Mouse (Mus musculus) gastrocnemius, postnatal 36 days (tissue): ENCODE measurements around the gene Cul5. TPM values are rescaled to one million over a fixed set of nuclear protein-coding genes. Genes with fewer than 3 reads are reported as not detected.

Source experiments
- DNase-seq, 2 experiments: peaks; one replicate each; pipeline ENCODE4 v3.0.0; 2022
- intact Hi-C: fragments of 180-260 bp; cut with DNase I; formaldehyde crosslinking; loops from one replicate; pipeline ENCODE4 v1.15.1; 2025
- long read RNA-seq, 2 experiments: library from polyadenylated mRNA; stranded (forward); transcript quantifications; one replicate each; pipeline ENCODE4 v2.0.0; 2021
- total RNA-seq, 2 experiments: library from RNA; stranded (reverse); gene quantifications; 2 replicates each; pipeline ENCODE4 v1.2.3; 2021

Cul5 gene
- total RNA-seq: 10 to 100 TPM; 61.5 to 71.1 TPM
- long read RNA-seq, experiment 1, transcript Cul5-201 (19 exons, 3,585 nt): major isoform, 9 of 14 reads
- long read RNA-seq, experiment 1, partial matches to known transcripts: 1 of 14 reads
- long read RNA-seq, experiment 1, other reads (novel, unspliced or antisense): 4 of 14 reads
- long read RNA-seq, experiment 2, transcript Cul5-201 (19 exons, 3,585 nt): major isoform, 14 of 30 reads
- long read RNA-seq, experiment 2, partial matches to known transcripts: 14 of 30 reads
- long read RNA-seq, experiment 2, other reads (novel, unspliced or antisense): 2 of 30 reads

- no peak for DNase-seq
- intact Hi-C loops: loop anchor here (5.0 kb wide), 1 partner anchor 77 kb away; no protein-coding TSS in a partner anchor
These were observed at the start of gene Cul5 for GRCm38 (mm10) chr9:53669680-53670219. Gene Cul5 (minus strand): TSS chr9:53670014.

- intact Hi-C loops: no loop called here
- DNase-seq: peak; percentile 35 to 44
These were observed 36.3 kb upstream of the Cul5 start, which contains the start of gene Rab39 for GRCm38 (mm10) chr9:53705992-53706696. Gene Rab39 (minus strand): TSS chr9:53706232.

GRCm38 (mm10) chr9:53705491-53705991, 35.7 kb upstream of the Cul5 start:
- intact Hi-C loops: no loop called here
- peak in 1 of 2 experiments; percentile 3 for DNase-seq

GRCm38 (mm10) chr9:53702991-53703390, 33.2 kb upstream of the Cul5 start:
- intact Hi-C loops: no loop called here
- DNase-seq: no peak

GRCm38 (mm10) chr9:53700496-53700895, 30.7 kb upstream of the Cul5 start:
- no peak for DNase-seq
- intact Hi-C loops: no loop called here

- intact Hi-C loops: no loop called here
- DNase-seq: no peak
These were observed 26.0 kb upstream of the Cul5 start for GRCm38 (mm10) chr9:53695846-53696245.

GRCm38 (mm10) chr9:53693718-53694117, 23.9 kb upstream of the Cul5 start:
- intact Hi-C loops: no loop called here
- no peak for DNase-seq

GRCm38 (mm10) chr9:53691745-53692670, 22.2 kb upstream of the Cul5 start:
- intact Hi-C loops: no loop called here
- DNase-seq: no peak

GRCm38 (mm10) chr9:53680851-53681250, 11.0 kb upstream of the Cul5 start:
- intact Hi-C loops: no loop called here
- DNase-seq: no peak

- no peak for DNase-seq
- intact Hi-C loops: no loop called here
These were observed 7.1 kb upstream of the Cul5 start for GRCm38 (mm10) chr9:53676921-53677320.

GRCm38 (mm10) chr9:53673571-53673970, 3.8 kb upstream of the Cul5 start:
- DNase-seq: peak; percentile 42 to 64
- intact Hi-C loops: loop anchor here (5.0 kb wide), 1 partner anchor 81 kb away; no protein-coding TSS in a partner anchor

GRCm38 (mm10) chr9:53667020-53667669, 2.7 kb downstream of the Cul5 start:
- intact Hi-C loops: no loop called here
- DNase-seq: peak; percentile 95 to 97

- intact Hi-C loops: no loop called here
These were observed 3.2 kb downstream of the Cul5 start for GRCm38 (mm10) chr9:53666665-53667019.

GRCm38 (mm10) chr9:53665428-53665827, 4.4 kb downstream of the Cul5 start:
- no peak for DNase-seq
- intact Hi-C loops: no loop called here

More at GRCm38 (mm10) chr9:53666665-53667019, 3.2 kb downstream of the Cul5 start:
- DNase-seq: no peak

GRCm38 (mm10) chr9:53664819-53665218, 5.0 kb downstream of the Cul5 start:
- intact Hi-C loops: loop anchor here (5.0 kb wide), 1 partner anchor 53 kb away; the partner anchor contains the start of gene Acat1
- DNase-seq: no peak

- intact Hi-C loops: loop anchor here (5.0 kb wide), 1 partner anchor 47 kb away; no protein-coding TSS in a partner anchor
- no peak for DNase-seq
These were observed 35.0 kb downstream of the Cul5 start for GRCm38 (mm10) chr9:53634796-53635195.

- intact Hi-C loops: no loop called here
- DNase-seq: no peak
These were observed 54.6 kb downstream of the Cul5 start for GRCm38 (mm10) chr9:53615246-53615645.

GRCm38 (mm10) chr9:53614286-53614685, 55.5 kb downstream of the Cul5 start:
- no peak for DNase-seq

More at GRCm38 (mm10) chr9:53614286-53614685, 55.5 kb downstream of the Cul5 start:
- intact Hi-C loops: loop anchor here (5.0 kb wide), 1 partner anchor 48 kb away; no protein-coding TSS in a partner anchor
